Mouse (Mus musculus) limb, embryonic 13.5 days (tissue): ENCODE results near the gene Saxo2. TPM values are rescaled to one million over a fixed set of nuclear protein-coding genes. Genes with fewer than 3 reads are reported as not detected.

Experiments
- ATAC-seq: fragments of 200-750 bp; cut with Nextera tagmentation; 2 replicates; pipeline ENCODE4 v1.8.0; 2017; ENCODE audit warnings: low read depth, moderate number of reproducible peaks, moderate TSS enrichment; ENCODE audit not compliant: low FRiP score
- H3K27ac ChIP-seq: fragments of 300-500 bp; sonication (generic); 2 replicates; pipeline ENCODE4 v1.5.1; 2015; ENCODE audit warnings: inconsistent platforms, mild to moderate bottlenecking, moderate library complexity
- H3K27me3 ChIP-seq: fragments of 300-500 bp; sonication (generic); 2 replicates; pipeline ENCODE4 v1.6.1; 2015; ENCODE audit warnings: mild to moderate bottlenecking, inconsistent platforms
- H3K36me3 ChIP-seq: fragments of 300-500 bp; sonication (generic); 2 replicates; pipeline ENCODE4 v1.6.1; 2015; ENCODE audit warnings: inconsistent platforms, mild to moderate bottlenecking, moderate library complexity
- H3K4me1 ChIP-seq: fragments of 300-500 bp; sonication (generic); 2 replicates; pipeline ENCODE4 v1.6.1; 2015; ENCODE audit warnings: inconsistent platforms
- H3K4me2 ChIP-seq: fragments of 300-500 bp; sonication (generic); replicated peaks from 2 replicates; pipeline ENCODE4 v1.6.1; 2015; ENCODE audit warnings: inconsistent platforms, mild to moderate bottlenecking, moderate library complexity
- H3K4me3 ChIP-seq: fragments of 300-500 bp; sonication (generic); 2 replicates; pipeline ENCODE4 v1.5.1; 2015; ENCODE audit warnings: moderate library complexity, mild to moderate bottlenecking, inconsistent platforms
- H3K9ac ChIP-seq: fragments of 300-500 bp; sonication (generic); 2 replicates; pipeline ENCODE4 v1.6.1; 2015; ENCODE audit warnings: mild to moderate bottlenecking, inconsistent platforms
- H3K9me3 ChIP-seq: fragments of 300-500 bp; sonication (generic); 2 replicates; pipeline ENCODE4 v1.6.1; 2016; ENCODE audit warnings: inconsistent platforms
- WGBS: fragments of 180-500 bp; shearing (Covaris S2); methylation state at CpG from one replicate; pipeline ENCODE4 v1.1.7; 2015; 5-methylcytosine and 5-hydroxymethylcytosine counted together
- polyA plus RNA-seq: library from polyadenylated mRNA; unstranded; fragments of >200 nt; fragmentation: Nextera tagmentation; extraction: Ambion mirVana; gene quantifications from 2 replicates; pipeline ENCODE4 v1.2.1, GENCODE M21; 2015

Gene Saxo2
- 6.7 and 7.0 TPM in 2 replicates for polyA plus RNA-seq

GRCm38 (mm10) chr7:82648353-82649080, at the start of gene Saxo2, which contains the start of gene Efl1:
Gene Saxo2 (minus strand): TSS chr7:82648528.
Gene Efl1 (plus strand): TSS chr7:82648614.
- no peak within 1 kb of the TSS for H3K27ac ChIP-seq
- H3K9me3 ChIP-seq = no peaks in the 10 kb centered on the region
- 0% methylated on average over 46 of the region's 46 CpGs for WGBS
- H3K36me3 ChIP-seq = peaks cover 5% of the 10 kb centered on the region; the same call in 1 of the 2 replicates
- peak within 1 kb of the TSS; percentile 71 for H3K9ac ChIP-seq
- no peaks in the 10 kb centered on the region for H3K27me3 ChIP-seq
- ATAC-seq = peak; percentile 96
- peak within 1 kb of the TSS; percentile 72 for H3K4me3 ChIP-seq
- H3K4me2 ChIP-seq = peak within 1 kb of the TSS; percentile 68
- H3K4me1 ChIP-seq = peaks cover 19% of the 10 kb centered on the region

GRCm38 (mm10) chr7:82697668-82698067, 49.3 kb upstream of the Saxo2 start:
- 76% methylated on average over 8 of the region's 8 CpGs for WGBS
- no peaks in the 10 kb centered on the region for H3K9me3 ChIP-seq
- H3K4me2 ChIP-seq = no peak overlapping the region
- peaks cover 19% of the 10 kb centered on the region for H3K4me1 ChIP-seq
- no peak overlapping the region for H3K9ac ChIP-seq
- no peak overlapping the region for H3K4me3 ChIP-seq
- no peak overlapping the region for H3K27ac ChIP-seq
- no peaks in the 10 kb centered on the region for H3K27me3 ChIP-seq
- ATAC-seq = no peak
- peaks cover 59% of the 10 kb centered on the region for H3K36me3 ChIP-seq

GRCm38 (mm10) chr7:82691021-82691738, 42.9 kb upstream of the Saxo2 start:
- no peak overlapping the region for H3K4me2 ChIP-seq
- no peak for ATAC-seq
- no peak overlapping the region for H3K27ac ChIP-seq
- no peaks in the 10 kb centered on the region; the same call in 1 of the 2 replicates for H3K4me1 ChIP-seq
- no peak overlapping the region for H3K9ac ChIP-seq
- H3K27me3 ChIP-seq = no peaks in the 10 kb centered on the region
- 83% methylated on average over 6 of the region's 6 CpGs for WGBS
- peaks cover 72% of the 10 kb centered on the region for H3K36me3 ChIP-seq
- no peaks in the 10 kb centered on the region for H3K9me3 ChIP-seq
- no peak overlapping the region for H3K4me3 ChIP-seq

GRCm38 (mm10) chr7:82688736-82689135, 40.4 kb upstream of the Saxo2 start:
- Histone ChIP-seq H3K9ac (no peak overlapping the region), H3K4me1 (no peaks in the 10 kb centered on the region; the same call in 1 of the 2 replicates), H3K36me3 (peaks cover 69% of the 10 kb centered on the region), H3K4me3 (no peak overlapping the region), H3K27me3 (no peaks in the 10 kb centered on the region), H3K9me3 (no peaks in the 10 kb centered on the region), H3K27ac (no peak overlapping the region), H3K4me2 (no peak overlapping the region)
- 47% methylated on average over 3 of the region's 3 CpGs for WGBS
- ATAC-seq = peak; percentile 48; the same call in 1 of the 2 replicates

- Histone ChIP-seq H3K36me3 (peaks cover 57% of the 10 kb centered on the region), H3K27ac (no peak overlapping the region), H3K9me3 (no peaks in the 10 kb centered on the region), H3K4me1 (peaks cover 3% of the 10 kb centered on the region; the same call in 1 of the 2 replicates), H3K27me3 (no peaks in the 10 kb centered on the region), H3K4me2 (no peak overlapping the region), H3K4me3 (no peak overlapping the region), H3K9ac (no peak overlapping the region)
- no peak for ATAC-seq
- WGBS = 83% methylated on average over 5 of the region's 5 CpGs
Measured at GRCm38 (mm10) chr7:82679901-82680300, 31.6 kb upstream of the Saxo2 start.

GRCm38 (mm10) chr7:82676834-82677233, 28.5 kb upstream of the Saxo2 start:
- H3K27ac ChIP-seq = no peak overlapping the region
- 0 out of 2 replicates have a peak, but pooled peaks have one; percentile 11 for ATAC-seq
- H3K9ac ChIP-seq = no peak overlapping the region
- H3K27me3 ChIP-seq = no peaks in the 10 kb centered on the region
- no peak overlapping the region for H3K4me3 ChIP-seq
- 75% methylated on average over 6 of the region's 6 CpGs for WGBS
- peaks cover 53% of the 10 kb centered on the region for H3K36me3 ChIP-seq
- no peaks in the 10 kb centered on the region for H3K9me3 ChIP-seq
- H3K4me1 ChIP-seq = peaks cover 3% of the 10 kb centered on the region; the same call in 1 of the 2 replicates
- no peak overlapping the region for H3K4me2 ChIP-seq

- WGBS = 56% methylated on average over 5 of the region's 5 CpGs
- no peak for ATAC-seq
- Histone ChIP-seq H3K4me3 (no peak overlapping the region), H3K36me3 (peaks cover 54% of the 10 kb centered on the region), H3K4me1 (peaks cover 3% of the 10 kb centered on the region; the same call in 1 of the 2 replicates), H3K4me2 (no peak overlapping the region), H3K27me3 (no peaks in the 10 kb centered on the region), H3K9ac (no peak overlapping the region), H3K9me3 (no peaks in the 10 kb centered on the region), H3K27ac (no peak overlapping the region)
Measured at GRCm38 (mm10) chr7:82676001-82676400, 27.7 kb upstream of the Saxo2 start.

GRCm38 (mm10) chr7:82664604-82665003, 16.3 kb upstream of the Saxo2 start:
- no peak overlapping the region for H3K4me3 ChIP-seq
- 0 out of 2 replicates have a peak, but pooled peaks cover 6% of the 10 kb centered on the region for H3K9me3 ChIP-seq
- peaks cover 65% of the 10 kb centered on the region for H3K36me3 ChIP-seq
- H3K27me3 ChIP-seq = no peaks in the 10 kb centered on the region
- H3K27ac ChIP-seq = no peak overlapping the region
- WGBS = 89% methylated on average over 3 of the region's 3 CpGs
- no peak overlapping the region for H3K4me2 ChIP-seq
- H3K9ac ChIP-seq = no peak overlapping the region
- H3K4me1 ChIP-seq = no peaks in the 10 kb centered on the region
- ATAC-seq = no peak

GRCm38 (mm10) chr7:82649081-82649445, 735 bp upstream of the Saxo2 start:
- no peak overlapping the region for H3K27ac ChIP-seq
- H3K4me2 ChIP-seq = peak overlapping the region; percentile 68
- peaks cover 19% of the 10 kb centered on the region for H3K4me1 ChIP-seq
- ATAC-seq = no peak; the same call in 1 of the 2 replicates
- peaks cover 5% of the 10 kb centered on the region; the same call in 1 of the 2 replicates for H3K36me3 ChIP-seq
- no peaks in the 10 kb centered on the region for H3K9me3 ChIP-seq
- H3K9ac ChIP-seq = peak overlapping the region; percentile 71
- H3K4me3 ChIP-seq = peak overlapping the region; percentile 72
- WGBS = 12% methylated on average over 6 of the region's 6 CpGs
- no peaks in the 10 kb centered on the region for H3K27me3 ChIP-seq

GRCm38 (mm10) chr7:82647909-82648308, 419 bp downstream of the Saxo2 start:
- Histone ChIP-seq H3K9ac (peak overlapping the region; percentile 71), H3K27ac (no peak overlapping the region), H3K4me1 (peaks cover 19% of the 10 kb centered on the region), H3K9me3 (no peaks in the 10 kb centered on the region), H3K27me3 (no peaks in the 10 kb centered on the region), H3K4me3 (peak overlapping the region; percentile 72), H3K4me2 (peak overlapping the region; percentile 68), H3K36me3 (peaks cover 5% of the 10 kb centered on the region; the same call in 1 of the 2 replicates)
- WGBS = 26% methylated on average over 4 of the region's 4 CpGs
- ATAC-seq = peak; percentile 7; the same call in 1 of the 2 replicates

- H3K27ac ChIP-seq = no peak overlapping the region
- no peaks in the 10 kb centered on the region for H3K9me3 ChIP-seq
- H3K36me3 ChIP-seq = peaks cover 3% of the 10 kb centered on the region; the same call in 1 of the 2 replicates
- no peak overlapping the region for H3K9ac ChIP-seq
- no peak overlapping the region for H3K4me3 ChIP-seq
- no peak for ATAC-seq
- peaks cover 19% of the 10 kb centered on the region for H3K4me1 ChIP-seq
- no peaks in the 10 kb centered on the region for H3K27me3 ChIP-seq
- no peak overlapping the region for H3K4me2 ChIP-seq
- 82% methylated on average over 3 of the region's 3 CpGs for WGBS
Measured at GRCm38 (mm10) chr7:82647183-82647582, 1.1 kb downstream of the Saxo2 start.

GRCm38 (mm10) chr7:82625342-82625741, 23.0 kb downstream of the Saxo2 start:
- H3K27ac ChIP-seq = no peak overlapping the region
- H3K4me3 ChIP-seq = no peak overlapping the region
- H3K4me1 ChIP-seq = no peaks in the 10 kb centered on the region
- no peak overlapping the region for H3K9ac ChIP-seq
- no peaks in the 10 kb centered on the region for H3K27me3 ChIP-seq
- H3K4me2 ChIP-seq = no peak overlapping the region
- ATAC-seq = no peak
- no peaks in the 10 kb centered on the region for H3K36me3 ChIP-seq
- H3K9me3 ChIP-seq = no peaks in the 10 kb centered on the region
- WGBS = 11% methylated on average over 7 of the region's 7 CpGs
